Comparison of ENCODE assay signal across 1 mouse cellular context in genomic region chr14:20182596-20182995, GRCm38 (mm10).
TF ChIP-seq lines count a peak whose summit lies in the region.

No protein-coding gene starts in this region.

TF ChIP-seq in C2C12, 6 proteins besides CTCF, POLR2A, EP300 and RAD21:
- TF ChIP-seq CEBPB (IDR thresholded peaks at IDR 0.05; ENCODE audit: low read depth) (no peak), USF1 (IDR thresholded peaks at IDR 0.05; ENCODE audit: low read depth) (no peak), MAX (IDR thresholded peaks at IDR 0.05) (no peak), FOSL1 (IDR thresholded peaks at IDR 0.05; ENCODE audit: insufficient read depth, low read length, poor library complexity, severe bottlenecking) (no peak), MYOD1 (IDR thresholded peaks at IDR 0.05; ENCODE audit: control insufficient read depth, insufficient read length, low read depth) (no peak), MYOG (IDR thresholded peaks at IDR 0.05; ENCODE audit: control insufficient read depth, extremely low read depth, insufficient read length) (no peak)
TF ChIP-seq in C2C12: peak in this region for 0.
